Mouse (Mus musculus) ES-Bruce4 (cell line): ENCODE results near the gene Lurap1l. TPM values are rescaled to one million over a fixed set of nuclear protein-coding genes. Genes with fewer than 3 reads are reported as not detected.
A peak's percentile ranks its signal among the peaks of the same experiment; 100 is the strongest.

Source experiments
- H3K27ac ChIP-seq: 2 replicates; pipeline ENCODE4 v1.5.1; 2012; ENCODE audit warnings: low read length, inconsistent platforms; ENCODE audit not compliant: insufficient read depth
- H3K27me3 ChIP-seq: 2 replicates; pipeline ENCODE4 v1.6.1; 2012; ENCODE audit warnings: mild to moderate bottlenecking, low read length, inconsistent platforms; ENCODE audit not compliant: control insufficient read depth, poor library complexity, insufficient read depth, severe bottlenecking
- H3K36me3 ChIP-seq: 2 replicates; pipeline ENCODE4 v1.6.1; 2012; ENCODE audit warnings: inconsistent platforms, mild to moderate bottlenecking, low read length, moderate library complexity; ENCODE audit not compliant: control insufficient read depth, poor library complexity, insufficient read depth, severe bottlenecking
- H3K4me1 ChIP-seq: one replicate; pipeline ENCODE4 v1.8.1; 2011; ENCODE audit warnings: low read length; ENCODE audit not compliant: control insufficient read depth, insufficient read depth
- H3K4me3 ChIP-seq: 2 replicates; pipeline ENCODE4 v1.5.1; 2011; ENCODE audit warnings: low read depth, mild to moderate bottlenecking, low read length
- H3K9ac ChIP-seq: 2 replicates; pipeline ENCODE4 v1.6.1; 2012; ENCODE audit warnings: low read depth, mild to moderate bottlenecking, inconsistent platforms; ENCODE audit not compliant: poor library complexity, severe bottlenecking
- H3K9me3 ChIP-seq: replicated peaks from 2 replicates; pipeline ENCODE4 v1.6.1; 2012; ENCODE audit warnings: mild to moderate bottlenecking, low read length, inconsistent platforms; ENCODE audit not compliant: control insufficient read depth, poor library complexity, insufficient read depth, severe bottlenecking
- CTCF ChIP-seq: IDR thresholded peaks from one replicate; pipeline ENCODE4 v1.8.1; 2011; ENCODE audit warnings: low read depth, low read length
- EP300 ChIP-seq: IDR thresholded peaks from 2 replicates; pipeline ENCODE4 v1.6.1; 2011; ENCODE audit warnings: low read depth, low read length; ENCODE audit not compliant: insufficient read depth
- POLR2A ChIP-seq: IDR thresholded peaks from one replicate; pipeline ENCODE4 v1.8.1; 2011; ENCODE audit warnings: low read length; ENCODE audit not compliant: insufficient read depth
- polyA plus RNA-seq: library from polyadenylated mRNA; stranded (reverse); fragments of >200 nt; gene quantifications from 2 replicates; pipeline ENCODE4 v1.2.4, GENCODE M21; 2011; ENCODE audit warnings: low read depth; ENCODE audit not compliant: missing spikeins, insufficient read depth, insufficient read length

The Lurap1l gene
- polyA plus RNA-seq, 1 experiment: 3.1 TPM

- Histone ChIP-seq H3K4me3 (no peak overlapping the region), H3K27ac (peak overlapping the region; percentile 87), H3K36me3 (no peaks in the 10 kb centered on the region), H3K4me1 (peaks cover 6% of the 10 kb centered on the region), H3K9me3 (no peaks in the 10 kb centered on the region), H3K9ac (0 out of 2 replicates have a peak overlapping the region, but pooled peaks have one; percentile 40), H3K27me3 (no peaks in the 10 kb centered on the region)
- TF ChIP-seq CTCF: no peak
- no peak for TF ChIP-seq EP300
- TF ChIP-seq POLR2A: no peak
Measured at GRCm38 (mm10) chr4:80872847-80873644, 37.4 kb upstream of the Lurap1l start.

GRCm38 (mm10) chr4:80874121-80874859 lies 36.2 kb upstream of the Lurap1l start:
- H3K9ac ChIP-seq: no peak overlapping the region
- peak overlapping the region; percentile 97 for H3K27ac ChIP-seq
- TF ChIP-seq CTCF (no peak), EP300 (peak; percentile 77), POLR2A (no peak)

GRCm38 (mm10) chr4:80875055-80875454 lies 35.4 kb upstream of the Lurap1l start:
- H3K9ac ChIP-seq: no peak overlapping the region
- no peaks in the 10 kb centered on the region for H3K36me3 ChIP-seq
- no peaks in the 10 kb centered on the region for H3K9me3 ChIP-seq
- H3K4me3 ChIP-seq: no peak overlapping the region
- peak overlapping the region; percentile 97 for H3K27ac ChIP-seq
- peaks cover 6% of the 10 kb centered on the region for H3K4me1 ChIP-seq
- no peak for TF ChIP-seq CTCF
- TF ChIP-seq POLR2A: no peak
- TF ChIP-seq EP300: no peak
- no peaks in the 10 kb centered on the region for H3K27me3 ChIP-seq

More at GRCm38 (mm10) chr4:80874121-80874859, 36.2 kb upstream of the Lurap1l start:
- H3K9me3 ChIP-seq: no peaks in the 10 kb centered on the region
- no peak overlapping the region for H3K4me3 ChIP-seq
- H3K27me3 ChIP-seq: no peaks in the 10 kb centered on the region
- H3K4me1 ChIP-seq: peaks cover 6% of the 10 kb centered on the region
- no peaks in the 10 kb centered on the region for H3K36me3 ChIP-seq

GRCm38 (mm10) chr4:80881996-80882599 lies 28.3 kb upstream of the Lurap1l start:
- H3K36me3 ChIP-seq: no peaks in the 10 kb centered on the region
- TF ChIP-seq CTCF (no peak), EP300 (no peak), POLR2A (no peak)
- no peaks in the 10 kb centered on the region for H3K27me3 ChIP-seq

GRCm38 (mm10) chr4:80886631-80887030 lies 23.8 kb upstream of the Lurap1l start:
- Histone ChIP-seq H3K27me3 (no peaks in the 10 kb centered on the region), H3K27ac (no peak overlapping the region), H3K9me3 (peaks cover 5% of the 10 kb centered on the region; the same call in 1 of the 2 replicates), H3K4me1 (no peaks in the 10 kb centered on the region), H3K9ac (no peak overlapping the region), H3K4me3 (no peak overlapping the region), H3K36me3 (no peaks in the 10 kb centered on the region)
- TF ChIP-seq POLR2A (no peak), CTCF (no peak), EP300 (no peak)

More at GRCm38 (mm10) chr4:80881996-80882599, 28.3 kb upstream of the Lurap1l start:
- Histone ChIP-seq H3K27ac (no peak overlapping the region), H3K9me3 (peaks cover 5% of the 10 kb centered on the region; the same call in 1 of the 2 replicates), H3K4me1 (no peaks in the 10 kb centered on the region), H3K9ac (no peak overlapping the region), H3K4me3 (no peak overlapping the region)

GRCm38 (mm10) chr4:80891004-80891403 lies 19.4 kb upstream of the Lurap1l start:
- H3K9me3 ChIP-seq: no peaks in the 10 kb centered on the region
- no peak overlapping the region for H3K4me3 ChIP-seq
- no peak overlapping the region for H3K27ac ChIP-seq

More at GRCm38 (mm10) chr4:80891004-80891403, 19.4 kb upstream of the Lurap1l start:
- Histone ChIP-seq H3K9ac (no peak overlapping the region), H3K27me3 (no peaks in the 10 kb centered on the region), H3K36me3 (no peaks in the 10 kb centered on the region), H3K4me1 (no peaks in the 10 kb centered on the region)
- TF ChIP-seq CTCF (no peak), EP300 (no peak), POLR2A (no peak)
